Mouse (Mus musculus) embryonic fibroblast, embryonic 13.5 days (primary cell): Measurements from ENCODE around the gene P4ha1. TPM values are rescaled to one million over a fixed set of nuclear protein-coding genes. Genes with fewer than 3 reads are reported as not detected.

Experiments
- H3K27ac ChIP-seq: 2 replicates; pipeline ENCODE4 v1.5.1; 2012; ENCODE audit warnings: low read length, control low read depth, inconsistent platforms; ENCODE audit not compliant: insufficient read depth
- H3K4me1 ChIP-seq: 2 replicates; pipeline ENCODE4 v1.6.1; 2011; ENCODE audit warnings: low read length; ENCODE audit not compliant: control insufficient read depth, insufficient read depth
- H3K4me3 ChIP-seq: 2 replicates; pipeline ENCODE4 v1.5.1; 2011; ENCODE audit warnings: mild to moderate bottlenecking, control low read depth, low read length; ENCODE audit not compliant: insufficient read depth
- CTCF ChIP-seq: IDR thresholded peaks from 2 replicates; pipeline ENCODE4 v1.5.1; 2011; ENCODE audit warnings: mild to moderate bottlenecking, control low read depth, low read length, moderate library complexity, borderline replicate concordance; ENCODE audit not compliant: insufficient read depth
- POLR2A ChIP-seq: IDR thresholded peaks from 2 replicates; pipeline ENCODE4 v1.6.1; 2011; ENCODE audit warnings: low read depth, mild to moderate bottlenecking, control low read depth, low read length, moderate library complexity
- polyA plus RNA-seq: library from polyadenylated mRNA; stranded (reverse); fragments of >200 nt; gene quantifications from 2 replicates; pipeline ENCODE4 v1.2.4, GENCODE M21; 2011; ENCODE audit warnings: low read depth; ENCODE audit not compliant: missing spikeins, insufficient read length

P4ha1 gene
- polyA plus RNA-seq, 1 experiment = 209 TPM

DNA sequence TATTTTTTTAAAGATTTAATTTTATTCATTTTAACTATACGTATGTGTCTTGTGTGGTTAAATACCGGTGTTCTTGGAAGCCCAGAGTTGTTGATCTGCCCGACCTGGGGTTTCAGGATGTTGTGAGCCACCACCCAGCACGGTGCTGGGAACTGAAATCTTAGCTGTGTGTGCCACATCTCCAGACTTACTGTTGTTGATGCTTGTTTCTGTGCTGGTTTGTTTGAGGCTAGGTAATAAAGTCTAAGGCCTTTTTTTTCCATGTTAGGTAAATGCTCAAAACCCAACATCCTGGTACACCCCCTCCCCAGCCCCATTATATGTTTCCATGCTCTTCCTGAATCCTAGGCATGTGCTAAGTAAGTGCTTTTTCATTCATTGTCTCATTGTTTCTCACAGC is 825 bp upstream of the P4ha1 start:
- no peaks in the 10 kb centered on the region; the same call in none of the 2 replicates for H3K4me1 ChIP-seq
- 0 out of 2 replicates have a peak overlapping the region, but pooled peaks have one; percentile 47 for H3K27ac ChIP-seq
- H3K4me3 ChIP-seq = no peak overlapping the region
- TF ChIP-seq POLR2A (no peak), CTCF (no peak)

DNA sequence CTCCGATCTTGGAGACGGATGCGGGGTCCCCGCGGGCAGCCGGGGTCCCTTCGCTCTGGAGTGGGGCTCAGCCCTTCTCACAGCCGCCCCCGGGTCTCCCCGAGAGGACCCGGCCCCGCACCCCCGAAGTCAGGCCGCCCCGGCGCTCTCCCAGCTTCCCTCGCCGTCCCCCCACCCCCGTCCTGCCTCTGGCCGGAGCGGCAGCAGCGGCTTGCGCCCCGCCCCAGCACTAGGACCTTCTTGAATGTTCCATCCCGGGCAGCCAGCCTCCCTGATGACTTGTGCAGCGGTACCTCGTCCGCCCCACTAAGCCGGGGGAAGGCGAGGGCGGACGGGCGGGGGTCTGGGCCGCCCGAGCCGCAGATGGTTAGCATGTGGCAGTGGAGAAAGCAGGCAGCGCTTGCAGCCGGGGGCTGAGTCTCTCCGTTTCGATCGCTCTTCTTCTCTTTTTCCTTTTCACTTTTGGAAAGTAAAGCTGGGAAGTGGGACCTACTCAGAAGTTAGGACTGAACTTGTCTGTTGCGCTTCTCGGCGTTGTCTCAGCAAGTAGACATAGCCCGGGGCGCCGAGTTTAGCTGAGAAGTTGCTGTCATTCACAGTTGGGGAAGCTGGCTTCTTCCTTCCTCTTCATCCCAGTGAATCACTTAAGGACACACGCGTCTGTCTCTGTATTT is 529 bp downstream of the P4ha1 start:
- H3K4me3 ChIP-seq = peak overlapping the region; percentile 98
- TF ChIP-seq POLR2A = peak; percentile 38
- no peak for TF ChIP-seq CTCF
- no peaks in the 10 kb centered on the region; the same call in none of the 2 replicates for H3K4me1 ChIP-seq
- peak overlapping the region; percentile 91 for H3K27ac ChIP-seq

DNA sequence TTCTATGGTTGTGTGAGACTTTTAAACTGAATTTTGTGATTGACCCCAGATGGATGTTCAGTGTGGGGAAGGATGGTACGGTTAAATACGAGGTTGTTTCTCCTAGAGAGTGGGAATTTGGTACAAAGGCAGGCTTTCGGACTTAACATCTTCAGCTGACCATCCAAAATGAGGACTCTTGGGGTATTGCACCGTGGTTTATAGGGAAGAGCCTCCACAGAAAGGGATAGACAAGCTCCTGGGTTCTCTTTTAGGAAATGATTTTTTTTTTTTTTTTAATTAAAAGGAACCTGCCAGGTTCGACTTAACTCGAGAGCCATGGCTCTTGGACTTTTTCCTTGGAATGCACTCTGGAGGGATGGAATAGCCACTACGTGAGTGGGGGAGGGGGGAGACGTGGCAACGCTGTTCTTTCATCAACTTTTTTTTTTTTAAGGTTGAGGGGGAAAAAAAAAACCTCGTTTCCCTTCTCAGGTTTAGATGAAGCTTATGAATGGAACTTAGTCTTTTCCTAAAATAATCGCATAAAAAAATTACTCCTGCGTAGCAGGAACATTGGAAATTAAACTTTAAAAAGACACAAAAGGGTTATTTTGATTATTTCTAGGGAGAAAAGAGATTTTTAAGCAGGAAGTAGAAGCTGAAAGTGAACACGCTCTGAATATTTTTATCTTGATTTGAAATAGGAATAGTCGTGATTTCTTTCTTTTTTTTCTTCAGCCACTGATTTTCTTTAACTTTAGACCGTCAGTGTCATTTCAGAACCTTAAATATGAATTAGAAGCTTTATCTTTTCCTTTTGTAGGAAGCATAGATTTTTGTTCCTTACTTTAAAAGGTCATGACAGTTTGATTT is 1.4 kb downstream of the P4ha1 start:
- peak; percentile 21; the same call in 1 of the 2 replicates for TF ChIP-seq POLR2A
- no peak for TF ChIP-seq CTCF
- Histone ChIP-seq H3K4me1 (no peaks in the 10 kb centered on the region; the same call in none of the 2 replicates), H3K27ac (peak overlapping the region; percentile 91), H3K4me3 (peak overlapping the region; percentile 98)

DNA sequence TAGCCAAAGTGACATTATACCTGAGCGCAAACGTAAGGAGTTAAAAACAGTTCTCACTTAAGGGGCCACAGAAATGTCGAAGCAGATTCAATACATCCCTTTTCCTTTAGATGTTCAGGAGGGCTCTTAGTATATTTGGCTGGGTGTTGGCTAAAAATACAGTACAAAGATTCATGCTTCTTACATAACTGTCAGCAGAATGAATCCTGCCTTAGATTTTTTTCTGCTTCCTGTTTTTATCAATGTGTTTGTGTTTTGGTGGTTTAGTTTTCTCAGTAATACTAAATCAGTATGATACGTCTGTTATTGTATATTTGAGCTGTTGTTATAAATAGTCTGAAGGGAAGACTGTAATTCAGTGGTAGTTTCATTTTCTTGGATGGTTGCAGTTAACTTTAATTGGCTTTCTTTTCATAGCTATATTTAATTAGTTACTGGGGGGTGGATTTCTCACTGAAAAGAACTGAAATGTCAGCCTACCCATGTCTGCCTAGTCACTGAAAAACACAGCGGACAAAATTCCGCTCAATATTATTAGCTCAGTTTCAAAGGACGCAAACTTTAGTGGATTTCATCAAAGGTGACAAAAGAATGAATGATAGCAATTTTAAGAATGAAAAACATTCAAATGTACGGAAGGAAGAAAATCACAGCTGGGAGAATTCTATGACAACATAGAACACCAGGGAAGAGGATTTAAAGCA is 3.7 kb downstream of the P4ha1 start:
- no peak for TF ChIP-seq CTCF
- TF ChIP-seq POLR2A = no peak
- no peak overlapping the region for H3K27ac ChIP-seq
- no peak overlapping the region for H3K4me3 ChIP-seq
- H3K4me1 ChIP-seq = peaks cover 4% of the 10 kb centered on the region

DNA sequence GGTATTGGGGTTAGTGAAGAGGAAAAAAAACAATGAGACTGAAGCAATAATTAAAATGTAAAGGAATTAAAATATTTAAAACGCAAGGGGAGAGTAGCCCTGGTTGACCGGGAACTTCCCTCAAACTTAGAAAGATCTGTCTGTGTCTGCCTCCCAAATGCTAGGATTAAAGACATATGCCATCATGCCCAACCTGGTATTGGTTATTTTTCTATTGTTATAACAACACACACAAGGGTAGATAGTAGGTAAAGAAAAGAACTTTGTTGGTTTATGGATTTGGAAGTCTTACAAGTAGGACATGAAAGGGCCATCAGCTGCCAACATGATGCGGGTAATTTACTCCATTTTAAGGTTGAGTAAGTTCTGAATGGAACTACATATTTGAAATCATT is 4.2 kb downstream of the P4ha1 start:
- no peak for TF ChIP-seq POLR2A
- no peak for TF ChIP-seq CTCF

DNA sequence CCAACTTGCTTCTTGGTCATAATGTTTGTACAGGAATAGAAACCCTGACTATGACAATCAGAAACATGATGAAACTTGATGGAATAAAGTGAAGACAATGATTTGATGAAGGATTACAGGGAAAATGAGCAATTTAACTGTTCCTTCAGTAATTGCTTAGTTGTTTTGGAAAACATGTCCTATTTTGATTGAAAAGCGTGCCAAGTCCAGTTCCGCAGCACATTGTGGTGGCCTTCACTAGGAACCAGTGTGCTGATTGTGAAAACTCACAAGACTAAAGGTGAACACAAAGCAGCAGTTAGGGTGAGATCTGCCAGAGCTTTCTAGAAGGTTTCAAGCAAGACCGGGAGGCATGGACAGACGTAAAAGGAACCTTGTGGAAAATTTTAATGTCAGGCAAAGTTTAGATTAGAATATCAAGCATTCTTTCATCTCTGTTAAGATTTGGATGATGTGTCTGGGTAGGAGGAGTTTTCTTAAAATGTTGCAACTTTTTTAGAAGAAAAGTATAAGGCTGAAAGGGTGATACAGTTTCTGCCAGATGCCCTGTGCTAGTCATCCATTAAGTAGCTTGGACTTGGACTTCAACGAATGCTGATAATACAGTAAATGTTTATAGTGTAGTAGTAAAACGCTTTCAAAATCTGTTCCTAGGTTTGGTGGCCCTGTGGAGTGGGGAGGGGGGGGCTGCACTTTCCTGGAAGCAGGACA is 8.6 kb downstream of the P4ha1 start:
- Histone ChIP-seq H3K4me3 (no peak overlapping the region), H3K4me1 (peaks cover 18% of the 10 kb centered on the region), H3K27ac (peak overlapping the region; percentile 49)
- TF ChIP-seq POLR2A (no peak), CTCF (no peak)

More for the DNA sequence above, 4.2 kb downstream of the P4ha1 start:
- H3K4me1 ChIP-seq = peaks cover 4% of the 10 kb centered on the region; the same call in 1 of the 2 replicates
- H3K27ac ChIP-seq = no peak overlapping the region
- H3K4me3 ChIP-seq = no peak overlapping the region

DNA sequence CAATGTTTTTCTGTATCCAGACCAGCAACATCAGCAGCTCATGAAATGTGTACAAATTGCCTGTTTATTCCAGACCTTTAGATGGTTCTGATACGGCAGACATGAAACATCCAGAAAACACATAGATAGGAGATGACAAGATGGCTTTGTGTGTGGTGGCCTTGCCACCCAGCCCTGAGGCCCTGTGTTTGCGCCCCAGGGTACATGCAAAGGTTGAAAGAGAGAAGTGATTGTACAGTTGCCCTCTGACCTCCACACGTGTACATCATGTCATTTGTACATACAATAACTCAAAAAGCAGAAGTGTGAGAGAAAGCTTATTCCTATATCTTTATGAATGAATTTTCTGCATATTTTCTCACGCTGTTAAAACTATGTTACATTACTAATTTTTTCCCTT is 10.3 kb downstream of the P4ha1 start:
- Histone ChIP-seq H3K27ac (no peak overlapping the region), H3K4me3 (no peak overlapping the region), H3K4me1 (peaks cover 18% of the 10 kb centered on the region)
- TF ChIP-seq CTCF = no peak
- TF ChIP-seq POLR2A = no peak

DNA sequence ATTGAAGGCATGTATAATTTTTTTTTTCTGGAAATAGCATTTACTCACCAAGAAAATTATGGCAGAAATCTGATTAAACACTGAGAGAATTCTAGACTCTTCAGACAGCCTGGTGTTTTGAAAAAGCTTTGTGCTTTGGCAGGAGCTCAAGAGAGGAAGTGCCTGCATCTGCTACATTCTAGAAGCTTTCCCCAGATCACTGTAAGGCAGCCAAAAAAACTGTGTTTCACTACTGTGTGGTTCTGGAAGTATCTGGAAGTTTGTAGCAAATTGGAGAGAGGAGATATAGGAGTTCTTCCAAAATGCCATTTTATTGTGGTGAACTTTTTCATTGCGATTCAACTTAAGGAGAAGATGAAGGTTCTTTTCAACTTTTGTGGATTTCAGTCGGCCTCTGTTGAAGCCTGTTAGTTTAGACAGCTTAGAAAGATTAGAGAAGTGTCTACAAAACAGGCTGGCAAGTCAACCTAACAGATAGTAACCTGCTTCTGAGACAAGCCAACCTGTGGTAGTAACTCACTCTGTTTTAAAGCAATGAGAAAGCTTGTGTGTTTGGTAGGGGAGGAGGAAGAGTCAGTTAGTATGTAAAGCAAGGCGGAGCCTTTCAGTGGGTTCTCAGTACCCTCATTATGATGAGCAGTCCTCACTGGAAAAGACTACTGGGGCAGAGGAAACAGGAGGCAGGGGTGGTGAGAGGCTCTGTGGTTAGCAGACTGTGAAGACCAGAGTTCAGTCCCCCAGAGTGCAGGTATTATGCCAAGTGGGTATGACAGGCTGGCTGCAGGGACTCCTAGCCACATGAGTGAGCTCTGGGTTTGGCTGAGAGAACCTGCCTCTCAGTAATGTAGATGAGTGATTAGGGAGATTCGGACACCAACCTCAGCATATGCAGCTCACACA is 12.1 kb downstream of the P4ha1 start:
- H3K27ac ChIP-seq = peak overlapping the region; percentile 53
- no peak overlapping the region for H3K4me3 ChIP-seq
- H3K4me1 ChIP-seq = peaks cover 18% of the 10 kb centered on the region

DNA sequence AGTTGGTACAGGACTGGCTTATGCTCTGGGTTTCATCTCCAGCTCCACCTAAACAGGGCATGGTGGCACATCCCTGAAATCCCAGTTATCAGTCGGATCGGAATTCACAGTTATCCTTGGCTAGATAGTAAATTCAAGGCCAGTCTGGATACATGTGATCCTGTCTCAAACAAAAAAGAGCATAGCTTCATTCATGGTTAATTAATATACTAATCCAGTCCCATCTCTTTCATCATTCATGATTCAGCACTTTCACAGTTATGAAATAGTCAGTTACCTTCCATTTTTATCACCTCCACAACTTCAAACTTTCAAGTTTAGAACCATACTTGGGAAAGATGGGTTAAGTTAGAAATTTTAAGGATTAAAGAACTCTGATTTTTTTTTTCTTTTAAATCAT is 13.0 kb downstream of the P4ha1 start:
- Histone ChIP-seq H3K27ac (no peak overlapping the region), H3K4me1 (peaks cover 16% of the 10 kb centered on the region)
- TF ChIP-seq POLR2A = no peak
- no peak for TF ChIP-seq CTCF

More for the DNA sequence above, 12.1 kb downstream of the P4ha1 start:
- TF ChIP-seq CTCF = no peak
- no peak for TF ChIP-seq POLR2A

More for the DNA sequence above, 13.0 kb downstream of the P4ha1 start:
- no peak overlapping the region for H3K4me3 ChIP-seq
